Mouse (Mus musculus) CD4-positive, CD25-positive, alpha-beta regulatory T cell (primary cell): ENCODE results near the gene Megf9. TPM values are rescaled to one million over a fixed set of nuclear protein-coding genes. Genes with fewer than 3 reads are reported as not detected.

Experiments
- polyA plus RNA-seq: library from polyadenylated mRNA; unstranded; fragments of 100-300 nt; shearing (Covaris generic); gene quantifications from one replicate; pipeline ENCODE4 v1.2.1, GENCODE M21; 2017

The Megf9 gene
- polyA plus RNA-seq, result 1.6 TPM

GRCm38 (mm10) chr4:70534891-70535269 is at the start of gene Megf9:
Gene Megf9 (minus strand): TSS chr4:70534995.

GRCm38 (mm10) chr4:70409994-70410721 is 124.6 kb downstream of the Megf9 start, which contains the start of gene Cdk5rap2:
Gene Cdk5rap2 (minus strand): TSS chr4:70410443.

Other genes with a start within 250 kb of the Megf9 start
- gene Cdk5rap2, start 124.6 kb downstream of the Megf9 start, polyA plus RNA-seq, result 19.4 TPM